Mouse (Mus musculus) ES-E14 (cell line): ENCODE results near the gene Lipc.

Experiments used
- CHD2 ChIP-seq: IDR thresholded peaks from 2 replicates; pipeline ENCODE4 v1.6.1; 2014; ENCODE audit warnings: mild to moderate bottlenecking, low read depth, low read length, inconsistent platforms
- MAFK ChIP-seq: IDR thresholded peaks from 2 replicates; pipeline ENCODE4 v1.6.1; 2014; ENCODE audit warnings: mild to moderate bottlenecking, low read depth, low read length, inconsistent platforms; ENCODE audit not compliant: insufficient read depth

DNA sequence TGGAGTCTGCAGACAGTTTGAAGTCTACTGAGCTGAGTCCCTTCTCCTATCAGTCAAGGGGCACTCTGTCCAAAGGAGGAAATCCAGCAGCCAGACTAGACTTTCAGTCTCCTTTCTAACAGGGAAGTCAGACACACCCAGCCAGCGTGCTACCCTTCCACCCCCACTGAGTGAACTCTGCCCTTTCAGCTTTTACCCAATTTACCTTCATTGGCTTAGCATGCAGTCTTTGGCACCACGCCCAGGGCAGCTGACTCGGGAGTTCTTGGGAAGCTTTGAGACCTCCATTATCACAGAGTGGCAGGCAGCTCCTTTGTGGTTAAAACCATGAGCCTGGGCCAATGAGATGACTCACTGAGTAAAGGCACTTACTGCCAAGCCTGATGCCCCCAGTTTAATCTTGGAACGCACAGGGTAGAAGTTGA is 117.3 kb downstream of the Lipc start:
- TF ChIP-seq CHD2 = no peak
- no peak for TF ChIP-seq MAFK
